Mouse (Mus musculus) frontal cortex, postnatal 10 days (tissue): Measurements from ENCODE around the gene Khnyn.

ENCODE experiments used
- DNase-seq, 2 experiments: peaks; one replicate each; pipeline ENCODE4 v3.0.0; 2022; ENCODE audit warnings: low spot score in 2 of 2, mixed read lengths in 1 of 2

Gene Khnyn

GRCm38 (mm10) chr14:55884713-55885113, at the start of gene Khnyn:
Gene Khnyn, plus strand, starts transcription at chr14:55884947.
- DNase-seq = peak; percentile 78 to 81

DNA sequence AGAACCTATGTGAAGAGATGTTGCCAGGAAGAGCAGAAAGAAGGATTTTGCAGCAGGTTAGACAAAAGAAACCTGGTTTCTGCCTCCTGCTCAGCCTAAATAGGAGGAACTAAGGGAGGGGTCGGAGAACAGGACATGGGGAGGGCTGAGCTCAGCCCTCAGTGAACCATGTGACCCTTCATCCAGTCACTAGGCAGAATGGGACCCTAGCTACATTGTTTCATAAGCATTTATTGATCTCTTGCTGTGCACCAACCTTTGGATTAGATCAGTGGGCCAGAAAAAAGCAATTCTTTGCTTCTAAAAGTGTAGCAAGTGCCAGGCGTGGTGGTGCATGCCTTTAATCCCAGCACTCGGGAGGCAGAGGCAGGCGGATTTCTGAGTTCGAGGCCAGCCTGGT, 46.4 kb upstream of the Khnyn start:
- DNase-seq = no peak

DNA sequence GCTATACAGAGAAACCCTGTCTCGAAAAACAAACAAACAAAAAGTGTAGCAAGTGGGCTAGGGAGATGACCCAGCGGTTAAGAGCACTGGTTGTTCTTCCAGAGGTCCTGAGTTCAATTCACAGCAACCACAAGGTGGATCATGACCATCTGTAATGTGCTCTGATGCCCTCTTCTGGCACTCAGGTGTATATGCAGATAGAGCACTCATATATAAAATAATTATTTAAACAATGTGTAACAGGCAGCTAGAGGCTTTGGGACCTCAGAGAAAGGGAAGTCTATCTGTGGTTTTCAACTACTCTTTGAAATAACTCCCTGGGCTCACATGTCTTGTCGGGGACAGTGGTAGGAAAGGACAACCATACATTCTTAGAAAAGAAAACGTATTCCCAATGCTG, 46.0 kb upstream of the Khnyn start:
- DNase-seq = no peak

DNA sequence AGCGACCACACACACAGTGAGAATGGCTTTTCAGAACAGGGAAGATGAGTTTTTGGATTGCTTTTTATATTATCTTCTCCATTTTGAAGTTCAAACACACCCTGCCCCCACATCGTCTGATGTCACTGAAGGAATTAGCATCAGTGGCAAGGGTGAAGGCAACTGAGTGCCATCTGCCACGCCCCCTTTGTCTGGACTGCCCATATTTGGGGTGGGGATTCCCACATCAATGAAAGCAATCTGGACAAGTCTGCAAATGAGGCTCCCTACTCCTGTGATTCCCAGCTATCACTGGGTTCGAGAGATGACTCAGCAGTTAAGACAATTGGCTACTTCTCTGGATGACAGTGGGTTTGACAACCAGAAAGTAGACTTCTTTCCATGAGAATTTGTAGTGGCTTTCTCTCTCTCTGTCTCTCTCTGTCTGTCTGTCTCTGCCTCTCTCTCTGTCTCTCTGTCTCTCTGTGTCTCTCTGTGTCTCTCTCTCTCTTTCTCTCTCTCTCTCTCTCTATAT, 43.8 kb upstream of the Khnyn start:
- no peak for DNase-seq

GRCm38 (mm10) chr14:55842794-55843193, 42.0 kb upstream of the Khnyn start:
- DNase-seq = no peak

DNA sequence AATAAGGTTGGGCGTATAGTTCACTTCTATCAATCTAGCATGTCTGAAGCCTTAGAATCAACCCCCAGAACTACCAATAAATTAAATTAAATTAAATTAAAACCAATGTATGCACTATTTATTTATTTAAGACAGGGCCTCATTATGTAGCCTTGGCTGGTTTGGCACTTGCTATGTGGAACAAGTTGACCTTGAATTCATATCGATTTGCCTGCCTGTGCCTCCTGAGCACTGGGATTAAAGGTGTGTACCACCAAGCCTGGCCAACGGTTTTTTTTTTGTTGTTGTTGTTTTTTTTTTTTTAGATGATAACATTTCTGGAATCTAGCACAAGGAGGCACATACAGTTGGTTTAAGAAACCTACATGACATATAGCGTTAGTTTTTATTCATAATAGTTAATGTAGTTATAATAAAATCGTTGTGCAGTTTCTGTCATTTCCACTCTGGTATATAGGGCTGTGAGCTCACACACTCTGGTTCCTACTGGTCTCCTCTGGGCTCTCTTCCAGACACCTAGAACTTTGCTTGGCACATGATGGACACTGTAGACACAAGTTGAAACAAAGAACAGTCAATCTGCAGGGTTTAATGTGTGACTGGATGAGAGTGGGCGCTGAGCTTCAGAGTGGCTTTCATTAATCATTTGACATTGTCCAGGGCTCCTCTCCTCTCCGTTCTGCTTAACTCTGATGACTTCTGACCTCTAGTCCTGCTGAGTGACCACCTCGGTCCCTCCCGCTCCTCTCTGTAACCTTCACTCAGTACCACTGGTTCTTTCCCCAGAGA, 39.0 kb upstream of the Khnyn start:
- DNase-seq = no peak

- DNase-seq = no peak
Observed at GRCm38 (mm10) chr14:55850885-55851284, 33.9 kb upstream of the Khnyn start.

DNA sequence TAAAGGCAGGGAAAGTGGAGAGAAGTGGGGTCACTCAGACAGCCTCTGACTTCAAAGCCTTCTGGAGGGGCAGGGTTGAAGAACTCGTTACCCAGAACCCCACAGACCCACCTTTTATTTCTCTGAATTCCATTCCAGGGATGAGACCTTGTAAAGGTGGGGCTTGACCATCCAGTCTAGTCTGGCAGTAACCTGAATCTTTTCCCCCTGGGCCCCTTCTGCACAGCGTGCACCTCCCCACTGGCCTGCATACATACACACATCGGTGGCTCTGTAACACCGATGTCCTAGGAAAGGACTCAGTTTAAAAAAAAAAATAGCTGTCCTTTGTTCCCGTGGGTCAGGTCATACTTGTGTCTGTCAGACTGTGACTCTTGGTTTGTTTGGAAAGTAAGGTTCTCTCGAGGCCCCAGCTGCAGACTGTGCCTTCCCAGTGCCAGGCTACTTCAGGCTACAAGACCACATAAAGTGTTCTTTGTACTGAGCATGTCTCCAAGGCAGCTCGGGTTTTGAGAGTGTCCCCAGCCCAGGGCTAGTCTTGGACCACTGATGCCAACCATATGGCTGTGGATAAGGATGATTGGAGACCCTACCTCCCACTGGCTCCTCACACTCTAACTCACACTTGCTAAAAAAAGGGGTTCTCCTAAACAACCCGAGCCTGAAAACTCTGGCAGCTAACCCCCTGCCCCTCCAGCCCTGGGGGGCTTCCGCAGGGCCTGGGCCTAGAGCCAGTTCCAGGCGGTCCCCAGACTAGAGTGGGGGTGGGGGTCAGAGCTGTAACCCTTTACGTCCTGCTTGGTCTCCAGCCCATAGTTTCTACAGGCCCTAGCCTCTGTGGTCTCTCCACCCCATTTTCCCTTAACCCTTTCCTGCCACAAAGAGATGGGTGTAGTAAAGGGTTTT, 31.8 kb upstream of the Khnyn start:
- DNase-seq = no peak

GRCm38 (mm10) chr14:55853621-55854285, 31.0 kb upstream of the Khnyn start, which contains the start of gene Nynrin:
Gene Nynrin, plus strand, starts transcription at chr14:55854010.
- DNase-seq = peak in 1 of 2 experiments; percentile 61

GRCm38 (mm10) chr14:55854406-55855100, 30.2 kb upstream of the Khnyn start:
- no peak for DNase-seq

DNA sequence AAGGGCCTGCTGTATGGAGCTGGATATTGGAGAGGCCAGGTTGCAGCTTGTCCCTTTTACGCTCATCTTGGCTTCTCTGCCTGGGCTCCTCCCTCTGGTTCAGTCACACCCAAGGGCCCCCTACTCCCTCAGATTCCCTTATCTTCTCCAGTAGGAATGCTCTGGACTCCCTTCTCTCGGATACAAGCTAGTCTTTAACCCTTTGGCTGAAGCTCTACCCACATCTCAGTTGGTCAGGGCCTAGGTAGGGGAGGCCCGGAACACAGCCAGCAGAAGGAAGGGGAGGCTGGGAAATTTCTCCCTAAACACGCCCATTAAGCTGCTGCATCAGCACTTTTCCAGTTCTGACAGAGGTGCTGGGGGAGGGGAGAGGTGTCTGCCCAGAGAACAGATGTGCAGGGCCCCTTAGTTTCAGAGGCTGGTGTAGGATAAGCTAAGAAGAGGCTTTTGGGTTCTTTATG, 29.6 kb upstream of the Khnyn start:
- DNase-seq = no peak

DNA sequence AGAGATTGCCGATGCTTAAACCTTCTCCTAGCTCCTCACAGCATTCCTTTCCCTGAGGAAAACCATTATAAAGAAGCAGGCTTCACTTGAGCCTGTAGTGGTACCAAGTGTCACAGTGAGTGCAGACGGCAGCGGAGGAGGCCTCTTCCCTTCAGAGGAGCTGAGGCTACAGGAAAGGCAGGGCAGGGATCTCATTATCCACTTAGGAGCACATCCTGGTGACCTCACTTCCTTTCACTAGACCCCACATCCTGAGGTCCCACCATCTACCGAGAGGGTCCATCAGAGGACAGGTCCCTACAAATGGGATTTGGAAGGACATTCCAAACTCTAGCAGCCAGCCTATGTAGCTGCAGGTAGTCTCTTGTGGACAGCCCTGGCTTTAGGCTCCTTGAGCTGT, 27.2 kb upstream of the Khnyn start:
- DNase-seq = no peak

DNA sequence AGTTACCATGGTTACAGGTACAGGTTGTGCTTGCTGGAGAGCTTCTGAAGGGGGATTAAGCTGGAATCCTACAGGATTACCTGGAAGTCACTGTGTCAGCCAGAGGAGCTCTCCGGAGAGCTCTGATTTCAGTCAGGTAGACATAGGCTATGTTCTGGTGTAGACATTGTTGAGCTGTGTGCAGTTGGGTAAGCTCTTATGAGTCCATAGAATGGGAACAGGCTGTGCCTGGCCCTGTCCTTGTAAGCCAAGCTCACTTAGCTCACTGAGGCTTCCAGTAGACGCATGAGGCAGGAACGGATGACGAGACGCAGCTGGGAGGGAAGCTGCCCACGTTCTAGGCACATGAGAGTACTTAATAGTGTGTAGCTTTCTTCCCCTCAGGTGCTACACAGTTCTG, 22.6 kb upstream of the Khnyn start:
- no peak for DNase-seq

- no peak for DNase-seq
Observed at GRCm38 (mm10) chr14:55862970-55863369, 21.8 kb upstream of the Khnyn start.

DNA sequence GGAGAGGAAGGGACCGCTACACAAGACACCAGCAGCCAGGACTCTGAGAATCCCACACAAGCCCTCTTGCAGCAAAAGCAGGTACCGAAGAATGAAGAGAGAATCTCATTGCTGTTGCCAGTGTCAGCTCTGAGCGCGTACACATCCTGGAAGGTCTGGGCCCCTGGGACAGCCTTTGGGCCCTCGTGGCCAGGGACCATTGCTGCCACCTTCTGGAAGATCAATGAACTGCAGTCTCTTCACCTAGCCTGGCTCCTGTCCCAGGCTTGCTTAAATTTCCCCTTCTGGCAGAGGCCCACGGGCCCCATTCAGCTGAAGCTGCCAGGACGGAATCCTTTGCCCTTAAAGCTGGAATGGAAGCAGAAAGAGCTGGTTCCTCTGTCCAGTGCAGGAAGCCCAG, 21.0 kb upstream of the Khnyn start:
- peak in 1 of 2 experiments; percentile 53 for DNase-seq

DNA sequence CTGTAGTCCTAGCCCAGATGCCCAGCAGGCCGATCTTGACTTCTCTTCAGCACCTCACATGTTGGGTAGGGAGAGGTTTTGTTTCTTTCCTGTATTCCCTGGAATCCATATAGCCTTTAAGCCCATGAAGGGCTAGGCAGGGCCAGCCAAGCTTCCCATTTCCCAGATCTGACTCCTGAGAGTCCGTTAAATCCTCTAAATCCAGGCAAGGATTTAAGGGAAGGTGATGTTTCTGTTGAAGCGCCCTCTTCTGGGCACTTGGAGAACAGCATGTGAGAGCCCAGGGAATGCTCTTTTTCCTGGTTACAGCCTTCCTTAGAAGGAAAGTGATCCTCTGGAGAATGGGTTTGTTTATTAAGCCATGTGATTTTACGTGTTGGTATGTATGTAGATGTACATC, 17.8 kb upstream of the Khnyn start:
- DNase-seq = no peak

DNA sequence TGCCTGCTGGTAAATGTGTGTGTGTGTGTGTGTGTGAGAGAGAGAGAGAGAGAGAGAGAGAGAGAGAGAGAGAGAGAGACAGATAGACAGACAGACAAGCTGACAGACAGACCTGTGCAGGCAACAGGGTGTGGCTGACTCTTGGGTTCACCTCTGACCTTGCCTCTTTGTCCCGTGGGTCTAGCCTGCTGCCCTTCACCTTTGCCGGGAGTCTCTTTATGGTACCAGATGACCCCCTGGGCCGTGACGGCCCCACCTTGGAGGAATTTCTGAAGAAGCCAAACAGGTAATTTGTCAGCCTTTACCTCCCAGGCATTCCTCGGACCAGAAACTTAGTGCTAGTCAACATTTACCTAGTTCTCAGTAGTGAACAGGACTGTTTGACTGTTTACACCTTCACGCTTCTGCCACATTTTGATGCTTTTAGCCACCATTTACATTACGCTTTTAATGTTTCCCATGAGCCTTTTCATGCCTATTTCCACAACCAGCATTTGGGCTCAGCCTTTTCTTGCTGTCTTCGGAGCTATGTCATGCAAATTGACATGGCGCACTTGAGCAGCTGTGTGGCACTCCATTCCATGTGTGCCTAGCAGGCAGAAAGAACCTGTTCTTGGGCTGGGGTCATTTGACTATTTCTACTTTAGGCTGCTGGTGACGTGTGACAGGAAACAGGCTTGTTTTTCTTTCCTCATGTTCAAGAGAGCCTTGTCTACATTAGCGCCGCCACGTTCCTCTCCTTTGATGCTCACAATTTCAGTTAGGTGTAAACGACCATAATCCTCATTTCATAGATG, 16.3 kb upstream of the Khnyn start:
- DNase-seq = no peak

DNA sequence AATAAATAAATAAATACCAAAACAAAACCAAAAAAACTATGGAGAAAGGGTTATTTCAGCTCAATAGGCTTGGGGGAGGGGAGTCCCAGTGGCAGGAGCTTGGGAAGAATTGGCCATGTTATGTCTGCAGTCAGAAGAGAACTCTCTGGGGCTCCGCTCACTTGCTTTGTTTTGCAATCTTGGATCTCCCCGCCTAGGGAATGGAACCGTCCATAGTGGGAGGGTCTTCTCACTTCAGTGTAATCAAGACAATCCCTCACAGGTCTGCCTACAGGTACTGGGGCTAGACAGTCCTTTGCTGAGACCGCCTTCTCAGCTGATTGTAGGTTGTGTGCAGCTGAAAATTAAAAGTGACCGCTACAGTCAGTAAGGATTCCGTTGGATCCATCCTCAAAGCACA, 15.2 kb upstream of the Khnyn start:
- no peak for DNase-seq

GRCm38 (mm10) chr14:55872039-55872438, 12.7 kb upstream of the Khnyn start:
- no peak for DNase-seq

DNA sequence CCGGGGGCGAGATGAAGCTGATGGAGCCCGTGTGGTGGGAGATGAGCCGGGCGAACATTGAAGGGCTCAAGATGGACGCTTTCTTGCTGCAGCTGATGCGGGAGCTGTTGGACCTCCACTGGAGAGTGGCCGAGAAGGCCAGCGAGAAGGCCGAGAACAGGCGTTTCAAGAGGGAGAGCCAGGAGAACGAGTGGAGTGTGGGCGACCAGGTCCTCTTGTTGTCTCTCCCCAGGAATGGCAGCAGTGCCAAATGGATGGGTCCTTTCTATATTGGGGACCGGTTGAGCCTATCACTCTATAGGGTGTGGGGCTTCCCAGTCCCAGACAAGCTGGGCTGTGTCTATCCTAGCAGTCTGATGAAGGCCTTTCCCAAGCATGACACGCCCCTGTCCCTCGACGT, 12.2 kb upstream of the Khnyn start:
- DNase-seq = no peak
